Mouse (Mus musculus): ENCODE results near the gene Nos1ap.

Nos1ap gene

DNA sequence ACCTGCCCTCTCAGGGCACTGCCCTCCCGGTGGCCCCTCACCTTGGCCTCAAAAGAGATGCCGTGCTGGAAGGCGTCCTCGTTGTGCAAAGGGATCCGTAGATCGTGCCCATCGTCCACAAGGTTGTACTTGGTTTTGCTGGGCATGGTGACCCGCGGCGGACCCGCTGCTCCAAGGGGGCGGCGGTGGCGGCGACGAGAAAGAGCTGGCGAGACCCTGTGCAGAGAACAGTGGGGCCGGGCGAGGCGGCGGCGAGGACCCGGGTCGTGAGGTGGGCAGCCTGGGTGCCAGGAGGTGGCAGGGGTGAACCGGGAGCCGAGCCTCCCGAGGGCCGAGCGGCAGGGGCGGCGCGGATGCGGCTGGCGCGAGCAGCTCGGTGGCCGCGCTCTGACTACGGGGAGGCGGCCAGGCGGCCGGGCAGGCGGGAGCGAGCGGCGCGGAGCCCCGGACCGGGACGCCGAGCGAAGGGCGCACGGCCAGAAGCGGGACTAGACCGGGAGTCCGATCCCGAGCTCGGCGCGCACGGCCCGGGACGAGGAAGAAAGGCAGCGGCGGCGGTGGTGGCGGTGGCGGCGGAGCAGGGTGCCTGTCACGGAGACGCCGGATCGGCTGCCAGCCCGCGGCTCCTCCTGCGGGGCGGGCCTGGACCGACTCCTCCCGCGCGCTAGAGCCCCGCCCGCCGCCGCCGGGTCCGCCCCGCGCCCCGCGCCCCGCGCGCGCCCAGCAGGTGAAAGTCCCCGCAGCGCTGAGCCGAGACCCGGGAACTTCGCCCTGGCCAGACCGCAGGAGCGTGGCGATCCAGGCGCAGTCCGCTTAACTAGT lies at the start of gene Nos1ap:
Gene Nos1ap (minus strand): TSS at position 643 of the 822 bp plus-strand sequence.
- DNase-seq, result peak; percentile 87

GRCm38 (mm10) chr1:170638941-170639340 lies 49.3 kb upstream of the Nos1ap start:
- no peak for DNase-seq

DNA sequence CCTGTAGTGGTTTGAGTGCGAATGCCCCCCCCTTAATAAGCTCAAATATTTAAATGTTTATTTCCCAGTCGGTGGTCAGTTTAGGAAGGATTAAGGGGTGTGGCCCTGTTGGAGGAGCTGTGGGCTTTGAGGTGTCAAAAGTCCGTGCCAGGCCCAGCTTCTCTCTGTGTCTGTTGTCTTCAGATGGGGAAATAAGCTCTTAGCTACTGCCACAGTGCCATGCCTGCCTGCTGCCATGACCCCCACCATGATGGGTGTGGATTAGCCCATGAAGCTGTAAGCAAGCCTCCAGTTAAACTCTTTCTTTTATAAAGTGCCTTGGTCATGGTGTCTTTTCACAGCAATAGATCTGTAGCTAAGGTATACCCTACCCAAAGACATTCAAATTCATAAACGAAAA lies 43.2 kb upstream of the Nos1ap start:
- no peak for DNase-seq

DNA sequence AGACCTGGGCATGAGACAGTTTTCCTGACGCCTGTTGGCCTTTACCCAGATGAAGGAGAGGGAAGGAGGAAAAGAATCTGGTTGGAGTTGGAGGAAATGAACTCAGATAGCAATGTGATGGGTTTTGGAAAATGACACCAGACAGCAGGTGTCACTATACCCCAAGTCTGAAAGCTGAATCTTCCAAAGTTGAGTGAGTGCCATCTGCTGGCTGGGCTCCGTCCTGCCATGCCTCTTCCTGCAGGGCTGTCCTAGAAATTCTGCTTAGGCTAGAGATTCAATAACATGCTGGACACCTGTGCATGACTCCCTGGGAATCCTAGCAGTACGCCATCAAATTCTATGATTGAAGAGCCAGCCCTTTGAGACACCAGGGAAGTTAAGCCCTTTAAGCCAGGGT lies 42.7 kb upstream of the Nos1ap start:
- peak; percentile 82 for DNase-seq

DNA sequence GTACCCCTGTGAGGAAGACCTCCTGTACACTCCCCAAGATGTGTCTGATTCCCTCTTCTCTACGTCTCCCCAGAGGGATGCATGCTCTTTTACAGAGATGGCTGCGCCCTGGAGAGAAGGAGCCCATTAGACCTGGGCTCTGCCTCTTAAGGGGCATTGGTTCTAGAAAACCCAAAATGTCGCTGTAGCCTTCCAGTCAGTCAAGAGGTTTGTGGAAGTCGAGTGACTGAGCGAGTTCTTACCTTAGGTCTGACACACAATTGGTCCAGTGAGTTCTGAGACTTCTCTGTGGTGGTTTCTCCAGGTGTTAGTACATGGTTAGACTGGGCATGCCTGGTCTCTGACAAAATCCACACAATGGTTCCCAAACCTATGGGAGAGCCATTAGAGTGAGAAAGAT lies 41.9 kb upstream of the Nos1ap start:
- no peak for DNase-seq

DNA sequence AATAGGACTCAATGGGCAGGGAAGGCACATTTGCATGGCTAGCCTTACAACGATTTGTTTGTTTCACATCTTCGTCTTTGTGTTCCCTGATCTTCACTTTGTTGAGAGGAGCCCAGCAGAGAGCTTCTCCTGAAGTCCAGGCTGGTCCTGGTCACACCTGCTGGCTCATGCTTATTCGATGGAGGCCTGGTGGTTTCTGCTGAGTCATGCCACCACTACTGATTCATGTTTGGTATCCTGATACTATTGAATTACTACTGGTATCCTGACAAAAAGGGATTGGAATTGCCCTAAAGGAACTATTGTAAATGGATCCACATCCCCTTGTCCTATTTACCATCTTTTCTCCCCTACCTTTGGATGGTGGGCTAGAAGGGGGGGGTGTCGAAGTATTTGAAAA lies 40.8 kb upstream of the Nos1ap start:
- DNase-seq, result peak; percentile 80

DNA sequence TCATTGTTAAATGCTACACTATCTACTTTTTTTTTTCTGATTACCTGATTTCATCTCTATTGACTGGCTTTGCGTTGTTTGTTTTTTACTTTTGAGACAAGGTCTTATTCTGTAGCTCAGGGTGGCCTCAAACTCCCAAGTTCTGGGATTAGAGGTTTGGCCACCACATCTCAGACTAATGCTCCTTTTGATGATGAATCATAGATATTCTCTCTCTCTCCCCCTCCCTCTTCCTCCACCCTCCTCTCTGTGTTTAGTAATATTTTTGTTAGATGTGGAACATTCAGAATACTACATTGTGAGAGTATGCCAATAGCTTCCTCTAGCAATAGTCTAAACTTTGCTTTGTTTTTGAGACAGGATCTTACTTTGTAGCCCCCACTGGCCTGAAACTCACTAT lies 33.8 kb upstream of the Nos1ap start:
- no peak for DNase-seq

DNA sequence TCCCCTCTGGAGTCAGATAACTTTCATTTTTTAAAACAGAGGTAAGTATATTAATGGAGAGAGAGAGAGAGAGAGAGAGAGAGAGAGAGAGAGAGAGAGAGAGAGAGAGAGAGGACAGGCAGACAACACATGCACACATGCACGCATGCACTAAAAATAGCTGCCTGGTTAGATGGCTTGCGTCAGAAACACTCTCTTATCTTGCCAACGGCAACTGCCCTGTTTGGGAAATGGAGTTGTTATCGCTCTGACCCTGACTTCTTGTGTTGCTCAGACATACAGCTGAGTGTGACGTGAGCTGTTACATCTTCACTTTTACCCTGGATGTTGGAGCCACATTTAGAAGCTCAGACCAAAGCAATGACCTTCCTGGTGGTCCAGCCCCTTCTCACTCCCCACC lies 33.3 kb upstream of the Nos1ap start:
- DNase-seq, result peak; percentile 83

- DNase-seq, result no peak
Observed at GRCm38 (mm10) chr1:170619686-170620374, 30.2 kb upstream of the Nos1ap start.

- peak; percentile 73 for DNase-seq
Observed at GRCm38 (mm10) chr1:170612968-170613872, 23.6 kb upstream of the Nos1ap start.

DNA sequence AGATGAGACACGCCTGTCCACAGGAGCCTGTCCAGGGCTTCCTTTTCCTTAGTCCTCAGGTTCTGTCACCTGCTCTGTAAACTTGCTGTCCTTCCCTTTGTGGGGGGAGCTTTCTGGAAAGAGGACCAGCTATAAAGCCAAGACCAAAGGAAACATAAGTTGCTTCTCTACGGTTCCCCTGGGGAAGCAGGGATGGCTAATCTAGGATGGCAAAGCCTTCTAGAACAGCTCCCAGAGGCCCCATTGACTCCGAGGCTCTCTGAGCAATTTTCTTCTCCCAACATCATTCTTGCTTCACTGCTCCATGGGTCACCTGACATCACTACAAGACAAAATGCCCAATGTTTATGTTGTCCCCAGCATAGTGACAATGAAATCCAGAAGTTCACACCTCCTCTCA lies 22.0 kb upstream of the Nos1ap start:
- DNase-seq, result no peak

- peak; percentile 14 for DNase-seq
Observed at GRCm38 (mm10) chr1:170610695-170611094, 21.0 kb upstream of the Nos1ap start.

GRCm38 (mm10) chr1:170610289-170610688 lies 20.6 kb upstream of the Nos1ap start:
- peak; percentile 90 for DNase-seq

GRCm38 (mm10) chr1:170609872-170610271 lies 20.2 kb upstream of the Nos1ap start:
- peak; percentile 57 for DNase-seq

DNA sequence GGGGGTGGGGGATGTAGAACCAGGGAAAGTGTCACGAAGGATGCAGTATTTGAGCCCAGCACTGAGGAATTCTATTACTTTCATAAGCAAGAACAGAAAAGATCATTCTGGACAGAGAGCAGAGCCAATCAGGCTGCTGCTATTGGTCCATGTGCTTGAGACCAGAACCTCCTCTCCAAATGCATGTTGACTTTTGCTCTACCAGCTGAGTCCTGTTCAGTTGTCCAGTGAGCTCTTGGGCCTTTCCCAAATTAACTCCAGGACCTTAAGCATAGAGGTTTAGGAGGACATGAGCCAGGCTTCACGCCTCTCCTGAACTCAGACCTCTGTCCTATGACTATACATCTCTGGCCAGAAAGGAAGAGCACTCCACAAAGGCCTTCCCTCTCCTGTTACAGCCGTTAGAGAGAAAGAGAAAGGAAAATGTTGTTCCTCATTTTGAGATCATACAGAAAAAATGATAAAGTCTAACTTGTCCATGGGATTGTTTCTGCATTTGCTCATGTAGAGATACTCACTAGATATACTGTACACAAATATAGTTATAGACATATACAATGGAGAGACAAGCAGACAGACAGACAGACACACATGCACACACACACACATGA lies 18.9 kb upstream of the Nos1ap start:
- DNase-seq, result no peak

DNA sequence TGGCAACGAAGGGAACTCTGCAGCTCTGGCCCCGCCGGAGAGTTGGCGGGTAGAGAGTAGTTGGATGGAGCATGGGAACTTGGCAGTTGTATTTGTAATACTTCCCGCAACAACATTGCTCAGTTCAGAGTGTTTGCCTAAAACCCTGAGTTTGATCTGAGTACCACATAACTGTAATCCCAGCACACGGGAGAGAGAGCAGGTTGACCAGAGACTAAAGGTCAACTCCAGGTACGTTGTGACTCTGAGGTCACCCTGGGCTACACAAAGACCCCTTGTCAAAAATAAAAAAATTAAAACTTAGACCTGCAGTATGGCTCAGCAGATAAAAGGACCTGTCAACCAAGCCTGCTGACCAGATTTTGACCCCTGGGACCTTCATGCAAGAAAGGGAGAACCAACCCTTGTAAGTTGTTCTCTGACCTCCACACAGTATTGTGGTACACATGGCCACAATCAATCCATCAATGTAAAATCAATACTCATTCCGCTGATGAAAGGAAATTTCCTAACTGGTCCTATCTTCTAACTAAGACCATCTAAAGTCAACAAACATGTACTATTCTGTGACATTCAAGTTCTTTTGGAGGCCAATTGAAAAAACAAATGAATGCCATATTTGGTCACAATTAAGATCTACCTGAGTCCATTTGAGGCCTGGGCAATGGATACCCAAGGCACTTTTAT lies 17.7 kb upstream of the Nos1ap start:
- DNase-seq, result no peak

GRCm38 (mm10) chr1:170605228-170606001 lies 15.8 kb upstream of the Nos1ap start:
- DNase-seq, result peak; percentile 9

- no peak for DNase-seq
Observed at GRCm38 (mm10) chr1:170594575-170594974, 4.9 kb upstream of the Nos1ap start.

GRCm38 (mm10) chr1:170590531-170590930 lies 870 bp upstream of the Nos1ap start:
- no peak for DNase-seq

DNA sequence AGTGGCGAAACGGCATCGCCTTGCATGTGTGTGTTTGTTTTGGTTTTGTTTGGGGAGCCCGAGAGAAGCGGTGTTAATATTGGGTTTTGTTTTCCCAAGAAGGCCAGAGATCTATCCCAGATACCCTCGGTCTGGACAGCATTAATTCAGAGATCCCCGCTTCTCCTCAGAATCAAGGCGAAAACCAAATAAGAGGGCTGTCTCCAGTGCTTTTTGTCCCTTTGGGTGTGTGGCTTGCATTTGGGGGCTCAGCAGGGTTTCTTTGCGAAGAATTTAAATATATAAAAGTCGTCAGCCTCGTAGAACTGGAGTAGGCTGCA lies 340 bp upstream of the Nos1ap start:
- DNase-seq, result no peak

GRCm38 (mm10) chr1:170588879-170589218 lies 812 bp downstream of the Nos1ap start:
- DNase-seq, result no peak

DNA sequence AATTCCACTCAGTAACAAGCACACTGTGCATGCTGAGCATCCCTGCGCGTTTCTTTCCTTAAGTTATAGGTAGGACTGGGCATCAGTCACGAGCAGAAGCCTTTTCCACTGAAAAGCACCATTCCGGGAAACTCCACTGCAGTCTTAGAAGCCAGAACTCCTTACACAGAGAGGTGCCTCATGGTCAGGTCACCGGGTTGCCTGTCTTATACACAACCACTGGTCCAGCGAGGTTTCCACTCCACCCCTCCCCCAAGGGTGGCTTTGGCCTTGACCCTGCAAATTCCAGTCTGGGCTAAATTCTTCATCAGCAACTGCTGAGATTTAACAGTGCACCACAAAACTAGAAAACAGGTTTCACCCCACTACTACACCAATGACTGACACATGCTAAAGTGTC lies 1.3 kb downstream of the Nos1ap start:
- DNase-seq, result no peak

Data from liver (tissue).